Mouse (Mus musculus): ENCODE measurements around the gene Cend1. TPM values are rescaled to one million over a fixed set of nuclear protein-coding genes. Genes with fewer than 3 reads are reported as not detected.
A peak's percentile ranks its signal among the peaks of the same experiment; 100 is the strongest.

The Cend1 gene
- polyA plus RNA-seq, 1 experiment from 2014 or later: 5.6 TPM

DNA sequence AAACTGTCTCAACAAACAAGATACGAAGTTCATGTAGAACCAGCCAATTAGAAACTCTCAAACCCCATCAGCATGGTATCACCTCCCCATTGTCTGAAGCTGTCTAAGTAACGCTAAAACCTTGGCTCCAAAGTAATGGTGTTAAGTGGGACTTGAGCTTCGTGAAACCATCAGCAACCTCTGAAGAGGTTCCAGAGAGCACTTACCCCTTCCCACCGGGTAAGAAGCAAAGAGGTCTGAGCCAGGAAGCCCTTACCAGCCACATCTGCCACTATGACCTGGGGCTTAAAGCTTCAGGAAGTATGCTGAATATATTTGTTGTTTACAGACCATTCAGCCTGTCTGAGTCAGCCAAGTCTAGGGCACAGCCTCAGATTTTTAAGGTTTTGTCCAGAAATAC lies 23.8 kb downstream of the Cend1 start:
- no peaks in the 10 kb centered on the region for H3K9me3 ChIP-seq
- no peak overlapping the region for H3K4me2 ChIP-seq
- no peak overlapping the region for H3K9ac ChIP-seq (replicated peaks)
- no peak overlapping the region for H3K4me3 ChIP-seq (replicated peaks)
- no peak for ATAC-seq (ENCODE audit: insufficient number of reproducible peaks, insufficient read depth, low FRiP score, low TSS enrichment, low read depth)
- H3K4me1 ChIP-seq (replicated peaks): no peaks in the 10 kb centered on the region; the same call in 1 of the 2 replicates
- H3K27me3 ChIP-seq: no peaks in the 10 kb centered on the region
- 85% methylated on average over 4 of the region's 4 CpGs for WGBS
- no peak overlapping the region for H3K27ac ChIP-seq
- peaks cover 67% of the 10 kb centered on the region for H3K36me3 ChIP-seq

- Histone ChIP-seq H3K4me1 (replicated peaks) (no peaks in the 10 kb centered on the region), H3K36me3 (peaks cover 67% of the 10 kb centered on the region), H3K4me3 (replicated peaks) (no peak overlapping the region), H3K4me2 (no peak overlapping the region), H3K9me3 (no peaks in the 10 kb centered on the region), H3K27ac (no peak overlapping the region), H3K27me3 (no peaks in the 10 kb centered on the region), H3K9ac (replicated peaks) (no peak overlapping the region)
- WGBS: 56% methylated on average over 5 of the region's 5 CpGs
- ATAC-seq (ENCODE audit: insufficient number of reproducible peaks, insufficient read depth, low FRiP score, low TSS enrichment, low read depth): no peak
These were observed 26.0 kb downstream of the Cend1 start for GRCm38 (mm10) chr7:141403305-141403704.

DNA sequence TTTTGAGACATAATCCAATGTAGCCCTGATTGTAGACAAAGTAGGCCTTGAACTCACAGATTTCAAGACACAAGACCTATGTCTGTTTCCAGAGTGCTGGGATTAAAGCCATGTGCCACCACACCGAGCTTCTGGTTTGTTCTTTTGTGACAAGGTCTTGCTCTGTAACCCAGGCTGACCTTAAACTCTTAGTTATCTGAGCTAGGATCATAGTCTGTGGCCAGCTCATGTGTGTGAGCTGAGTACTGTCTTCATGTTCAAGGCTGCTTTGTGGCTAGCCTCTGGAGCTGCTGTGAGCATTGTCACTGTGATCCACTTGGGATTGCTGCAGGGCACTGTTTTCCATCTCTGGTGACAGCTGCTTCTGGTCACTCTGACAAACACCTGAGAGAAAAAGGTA lies 33.9 kb downstream of the Cend1 start:
- Histone ChIP-seq H3K4me1 (replicated peaks) (peaks cover 12% of the 10 kb centered on the region), H3K27me3 (no peaks in the 10 kb centered on the region), H3K36me3 (peaks cover 42% of the 10 kb centered on the region), H3K9me3 (no peaks in the 10 kb centered on the region), H3K4me3 (replicated peaks) (no peak overlapping the region), H3K9ac (replicated peaks) (no peak overlapping the region), H3K27ac (no peak overlapping the region), H3K4me2 (no peak overlapping the region)
- WGBS: 88% methylated on average over 1 of the region's 1 CpGs
- no peak for ATAC-seq (ENCODE audit: insufficient number of reproducible peaks, insufficient read depth, low FRiP score, low TSS enrichment, low read depth)

GRCm38 (mm10) chr7:141394771-141395170 lies 34.5 kb downstream of the Cend1 start:
- Histone ChIP-seq H3K9ac (replicated peaks) (no peak overlapping the region), H3K4me1 (replicated peaks) (peaks cover 12% of the 10 kb centered on the region), H3K9me3 (no peaks in the 10 kb centered on the region), H3K4me3 (replicated peaks) (no peak overlapping the region), H3K4me2 (no peak overlapping the region), H3K27ac (no peak overlapping the region), H3K27me3 (no peaks in the 10 kb centered on the region), H3K36me3 (peaks cover 37% of the 10 kb centered on the region)
- 26% methylated on average over 6 of the region's 6 CpGs for WGBS
- ATAC-seq (ENCODE audit: insufficient number of reproducible peaks, insufficient read depth, low FRiP score, low TSS enrichment, low read depth): no peak

DNA sequence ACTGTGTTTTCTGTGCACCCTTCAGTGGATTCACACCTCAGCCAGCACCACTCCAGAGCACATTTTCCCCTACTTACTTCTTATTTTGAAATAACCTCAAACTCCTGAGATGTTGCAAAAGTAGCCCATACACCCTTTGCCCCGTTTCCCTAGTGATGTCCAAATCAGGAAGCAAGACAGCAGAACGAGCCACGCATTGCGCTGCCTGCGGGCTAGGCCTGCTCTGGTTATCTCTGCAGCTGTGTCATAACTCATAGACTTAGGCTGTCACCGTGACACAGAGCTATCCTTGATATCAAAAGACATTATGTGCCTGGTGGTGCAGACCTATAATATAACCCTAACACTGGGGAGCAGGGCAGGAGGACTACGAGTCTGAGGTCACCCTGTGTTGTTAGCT lies 35.1 kb downstream of the Cend1 start:
- 88% methylated on average over 7 of the region's 7 CpGs for WGBS
- no peak overlapping the region for H3K4me3 ChIP-seq (replicated peaks)
- H3K27ac ChIP-seq: no peak overlapping the region
- peaks cover 12% of the 10 kb centered on the region for H3K4me1 ChIP-seq (replicated peaks)
- H3K4me2 ChIP-seq: 0 out of 2 replicates have a peak overlapping the region, but pooled peaks have one; percentile 0
- peaks cover 31% of the 10 kb centered on the region for H3K36me3 ChIP-seq
- ATAC-seq (ENCODE audit: insufficient number of reproducible peaks, insufficient read depth, low FRiP score, low TSS enrichment, low read depth): no peak
- H3K9me3 ChIP-seq: no peaks in the 10 kb centered on the region
- H3K9ac ChIP-seq (replicated peaks): no peak overlapping the region
- H3K27me3 ChIP-seq: peaks cover 5% of the 10 kb centered on the region; the same call in 1 of the 2 replicates

DNA sequence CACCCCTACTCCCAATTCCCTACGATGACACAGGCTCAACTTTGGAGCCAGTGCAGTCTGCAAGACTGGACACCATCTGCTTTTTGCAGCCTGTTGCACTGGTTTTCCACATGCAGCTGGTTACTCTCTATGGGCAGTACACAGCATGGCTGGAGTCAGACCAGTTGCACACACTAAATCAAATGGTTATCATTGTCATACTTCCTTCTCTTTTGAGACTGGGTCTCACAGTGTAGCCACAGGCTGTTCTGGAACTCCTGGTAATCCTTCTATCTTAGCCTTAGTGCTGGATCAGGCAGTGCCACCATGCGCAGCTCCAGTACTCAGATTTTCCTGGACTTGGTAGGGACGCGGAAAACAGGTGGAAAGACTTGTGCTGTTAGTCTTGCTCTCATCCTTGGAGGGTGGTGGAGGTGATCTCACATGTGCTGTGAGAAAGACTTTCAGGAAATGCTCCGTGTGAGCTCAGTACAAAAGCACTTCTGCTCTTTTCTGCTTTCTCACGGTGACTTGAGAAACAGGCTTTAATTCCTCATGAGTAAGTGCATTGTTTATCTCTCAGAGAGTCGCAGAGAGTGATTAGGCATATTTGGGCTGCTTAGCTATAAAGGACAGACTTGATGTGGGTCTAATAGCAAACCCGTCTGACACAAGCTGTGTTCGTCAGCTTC lies 36.6 kb downstream of the Cend1 start:
- peak overlapping the region; percentile 43; the same call in 1 of the 2 replicates for H3K27ac ChIP-seq
- WGBS: 42% methylated on average over 9 of the region's 9 CpGs
- H3K4me3 ChIP-seq (replicated peaks): peak overlapping the region; percentile 67
- peak; percentile 21; the same call in 1 of the 2 replicates for ATAC-seq (ENCODE audit: insufficient number of reproducible peaks, insufficient read depth, low FRiP score, low TSS enrichment, low read depth)
- peaks cover 16% of the 10 kb centered on the region for H3K36me3 ChIP-seq
- peak overlapping the region; percentile 94 for H3K4me2 ChIP-seq
- H3K9ac ChIP-seq (replicated peaks): peak overlapping the region; percentile 75
- H3K4me1 ChIP-seq (replicated peaks): peaks cover 12% of the 10 kb centered on the region
- H3K9me3 ChIP-seq: no peaks in the 10 kb centered on the region
- peaks cover 5% of the 10 kb centered on the region; the same call in 1 of the 2 replicates for H3K27me3 ChIP-seq

DNA sequence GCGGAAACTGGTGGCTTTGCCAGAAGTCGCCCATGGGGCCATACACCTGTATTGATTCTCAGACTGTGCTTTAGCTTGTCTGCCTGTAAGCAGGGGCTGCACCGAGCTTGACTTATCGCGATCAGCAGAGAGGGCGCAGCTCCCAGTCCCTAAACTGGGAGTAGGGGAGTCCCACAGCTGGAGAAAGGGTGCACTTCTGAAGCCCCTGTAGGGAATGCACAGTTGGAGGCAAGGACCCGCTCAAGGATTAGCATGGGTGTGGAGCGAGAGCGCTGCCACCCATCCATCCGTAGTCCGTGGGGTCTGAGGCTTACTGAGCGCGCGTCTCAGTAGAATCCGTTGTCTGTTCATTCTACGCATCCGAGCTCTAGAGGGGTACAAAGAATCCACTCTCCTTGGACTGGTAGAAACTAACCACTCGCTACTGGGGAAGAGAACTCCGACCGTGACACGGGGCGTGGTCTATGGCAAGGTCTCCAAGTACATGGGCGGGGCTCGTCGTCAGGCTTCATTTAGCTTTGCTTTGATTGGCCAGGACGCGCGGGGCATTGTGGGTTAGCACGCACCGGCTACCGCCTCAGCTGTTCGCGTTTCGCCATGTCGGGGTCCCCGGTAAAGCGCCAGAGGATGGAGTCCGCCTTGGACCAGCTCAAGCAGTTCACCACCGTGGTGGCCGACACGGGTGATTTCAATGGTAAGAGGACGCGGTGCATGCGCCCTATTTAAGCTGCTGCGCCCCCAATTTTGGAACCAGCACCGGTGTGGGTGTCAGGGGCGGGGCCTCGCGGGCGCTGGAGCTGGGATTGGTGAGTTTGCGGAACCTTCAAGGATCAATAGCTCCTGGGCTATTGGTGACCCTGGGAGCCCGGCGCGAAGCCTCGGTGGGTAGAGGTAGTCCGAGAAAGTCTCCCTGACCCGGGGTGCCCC lies 37.4 kb downstream of the Cend1 start, which contains the start of gene Taldo1:
TSS of gene Taldo1 (plus strand) at position 575 of the 927 bp plus-strand sequence.
- Histone ChIP-seq H3K27ac (peak within 1 kb of the TSS; percentile 77), H3K4me3 (replicated peaks) (peak within 1 kb of the TSS; percentile 67), H3K9me3 (no peaks in the 10 kb centered on the region), H3K27me3 (peaks cover 5% of the 10 kb centered on the region; the same call in 1 of the 2 replicates), H3K4me2 (peak within 1 kb of the TSS; percentile 94), H3K9ac (replicated peaks) (peak within 1 kb of the TSS; percentile 75), H3K36me3 (peaks cover 12% of the 10 kb centered on the region), H3K4me1 (replicated peaks) (peaks cover 12% of the 10 kb centered on the region)
- under 1% methylated on average over 57 of the region's 57 CpGs for WGBS
- peak; percentile 89 for ATAC-seq (ENCODE audit: insufficient number of reproducible peaks, insufficient read depth, low FRiP score, low TSS enrichment, low read depth)

- Histone ChIP-seq H3K4me1 (replicated peaks) (peaks cover 12% of the 10 kb centered on the region), H3K36me3 (no peaks in the 10 kb centered on the region), H3K9ac (replicated peaks) (no peak overlapping the region), H3K4me3 (replicated peaks) (no peak overlapping the region), H3K9me3 (no peaks in the 10 kb centered on the region), H3K27me3 (peaks cover 5% of the 10 kb centered on the region; the same call in 1 of the 2 replicates), H3K27ac (no peak overlapping the region), H3K4me2 (no peak overlapping the region)
- WGBS: 58% methylated on average over 9 of the region's 9 CpGs
- ATAC-seq (ENCODE audit: insufficient number of reproducible peaks, insufficient read depth, low FRiP score, low TSS enrichment, low read depth): no peak
These were observed 38.7 kb downstream of the Cend1 start for GRCm38 (mm10) chr7:141390326-141391259.

DNA sequence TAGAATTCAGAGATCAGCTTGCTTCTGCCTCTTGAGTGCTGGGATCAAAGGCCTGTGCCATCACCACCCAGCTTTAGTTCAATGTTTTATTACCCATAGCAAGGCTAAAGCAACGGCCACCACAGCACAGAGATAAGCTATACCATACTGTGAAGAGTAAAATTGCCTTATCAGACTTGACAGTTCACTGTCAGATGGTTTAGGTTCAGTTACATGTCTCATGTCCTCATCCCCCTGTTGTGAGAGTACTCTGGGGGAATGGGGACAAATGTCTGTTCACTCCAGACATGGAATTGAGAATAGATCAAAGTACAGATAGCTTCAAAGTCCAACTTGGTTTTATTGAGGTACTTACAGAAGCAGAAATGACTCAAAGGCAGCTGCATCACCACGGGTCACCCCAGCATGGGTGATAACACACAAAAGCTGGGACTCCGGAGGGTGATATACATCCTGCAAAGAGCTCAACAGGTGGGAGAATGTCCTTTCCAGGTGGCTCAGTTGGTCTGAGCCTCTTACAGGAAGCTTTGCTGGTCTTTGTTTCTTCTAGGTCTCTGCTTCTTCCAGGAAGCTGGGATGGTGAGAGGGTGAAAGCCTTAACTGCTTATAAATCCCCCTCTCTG lies 40.7 kb downstream of the Cend1 start:
- ATAC-seq (ENCODE audit: insufficient number of reproducible peaks, insufficient read depth, low FRiP score, low TSS enrichment, low read depth): no peak
- H3K9ac ChIP-seq (replicated peaks): no peak overlapping the region
- peaks cover 5% of the 10 kb centered on the region; the same call in 1 of the 2 replicates for H3K27me3 ChIP-seq
- WGBS: 44% methylated on average over 3 of the region's 3 CpGs
- H3K4me3 ChIP-seq (replicated peaks): no peak overlapping the region
- no peaks in the 10 kb centered on the region for H3K9me3 ChIP-seq
- H3K4me1 ChIP-seq (replicated peaks): peaks cover 12% of the 10 kb centered on the region
- no peaks in the 10 kb centered on the region for H3K36me3 ChIP-seq
- H3K4me2 ChIP-seq: no peak overlapping the region
- no peak overlapping the region for H3K27ac ChIP-seq

DNA sequence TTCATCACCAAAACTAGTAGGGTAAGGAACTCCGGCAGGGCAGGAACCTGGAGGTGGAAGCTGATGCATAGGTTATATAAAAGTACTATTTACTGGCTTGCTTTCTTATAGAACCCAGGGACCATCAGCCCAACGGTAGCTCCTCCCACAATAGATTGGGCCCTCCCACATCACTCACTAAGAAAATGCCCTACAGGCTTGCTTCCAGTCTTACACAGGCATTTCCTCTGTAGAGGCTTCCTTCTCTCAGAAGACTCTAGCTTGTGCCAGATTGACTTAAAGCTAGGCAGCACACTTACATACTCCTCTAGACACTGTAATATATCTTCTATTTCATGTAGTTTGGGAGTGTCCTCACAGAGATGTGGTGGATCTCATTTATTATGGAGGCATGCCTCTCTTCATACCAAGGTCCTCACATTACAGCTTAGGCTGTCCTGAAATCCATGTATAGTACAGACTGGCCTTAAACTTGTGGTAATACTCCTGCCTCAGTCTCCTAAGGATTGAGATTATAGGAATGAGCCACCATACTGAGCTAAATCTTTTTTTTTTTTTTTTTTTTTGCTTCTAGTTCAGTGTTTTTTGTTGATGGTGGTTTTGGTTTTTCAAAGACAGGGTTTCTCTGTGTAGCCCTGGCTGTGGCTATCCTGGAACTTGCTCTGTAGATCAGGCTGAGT lies 41.3 kb downstream of the Cend1 start:
- no peaks in the 10 kb centered on the region for H3K9me3 ChIP-seq
- H3K36me3 ChIP-seq: no peaks in the 10 kb centered on the region
- 55% methylated on average over 2 of the region's 2 CpGs for WGBS
- H3K27ac ChIP-seq: no peak overlapping the region
- no peak for ATAC-seq (ENCODE audit: insufficient number of reproducible peaks, insufficient read depth, low FRiP score, low TSS enrichment, low read depth)
- H3K4me2 ChIP-seq: no peak overlapping the region
- H3K4me3 ChIP-seq (replicated peaks): no peak overlapping the region
- H3K9ac ChIP-seq (replicated peaks): no peak overlapping the region
- H3K27me3 ChIP-seq: peaks cover 5% of the 10 kb centered on the region; the same call in 1 of the 2 replicates
- H3K4me1 ChIP-seq (replicated peaks): peaks cover 9% of the 10 kb centered on the region
